ENCODE assay signal across 13 mouse cellular contexts in genomic region chr5:72802851-72803250, GRCm38 (mm10). TPM values are rescaled to one million over a fixed set of nuclear protein-coding genes. Genes with fewer than 3 reads are reported as not detected.
DNase-seq lines count a peak whose midpoint lies in the region; ATAC-seq and TF ChIP-seq lines count a peak whose summit lies in the region.
"Had no signal": no experiment of that assay in that cellular context is flagged by ENCODE, and none has a peak within 500 bp of the region (broad histone marks: within the 10 kb centered on the region; RNA-seq: fewer than 3 reads in every experiment).

No protein-coding gene starts in this region.

- no peak overlapping the region for H3K4me3 ChIP-seq in heart, postnatal 0 days (ENCODE audit: low read depth, low read length)
- no peak overlapping the region for H3K4me3 ChIP-seq in hindbrain, embryonic 14.5 days (replicated peaks; ENCODE audit: low read length)
- H3K4me3 ChIP-seq: limb, embryonic 15.5 days; midbrain, embryonic 10.5 days; stomach, embryonic 15.5 days had no signal

- ATAC-seq in frontal cortex, adult (ENCODE audit: low TSS enrichment): peak; percentile 49; the same call in 1 of the 2 replicates
- ATAC-seq in heart, postnatal 0 days (ENCODE audit: insufficient read depth, low read depth): peak; percentile 78
- no peak for ATAC-seq in hindbrain, embryonic 14.5 days (ENCODE audit: low FRiP score)

- H3K36me3 ChIP-seq in heart, postnatal 0 days (replicated peaks; ENCODE audit: control insufficient read depth, insufficient read depth, low read length): no peaks in the 10 kb centered on the region
- H3K36me3 ChIP-seq in hindbrain, embryonic 14.5 days (replicated peaks; ENCODE audit: control insufficient read depth, insufficient read depth): no peaks in the 10 kb centered on the region
- H3K36me3 ChIP-seq: limb, embryonic 15.5 days; midbrain, embryonic 10.5 days; stomach, embryonic 15.5 days had no signal

- H3K9me3 ChIP-seq in heart, postnatal 0 days (replicated peaks; ENCODE audit: control insufficient read depth, low read length): no peaks in the 10 kb centered on the region
- H3K9me3 ChIP-seq in hindbrain, embryonic 14.5 days (ENCODE audit: control insufficient read depth, low read length): no peaks in the 10 kb centered on the region
- H3K9me3 ChIP-seq: limb, embryonic 15.5 days; midbrain, embryonic 10.5 days; stomach, embryonic 15.5 days had no signal

- H3K27ac ChIP-seq in heart, postnatal 0 days (ENCODE audit: low read depth): peak overlapping the region; percentile 49; the same call in 1 of the 2 replicates
- no peak overlapping the region for H3K27ac ChIP-seq in hindbrain, embryonic 14.5 days
- H3K27ac ChIP-seq: limb, embryonic 15.5 days; midbrain, embryonic 10.5 days; stomach, embryonic 15.5 days had no signal

- TF ChIP-seq EP300 in heart, postnatal 0 days (IDR thresholded peaks at IDR 0.05; ENCODE audit: low read depth): no peak

- TF ChIP-seq CTCF in heart, postnatal 0 days (IDR thresholded peaks at IDR 0.05; ENCODE audit: low read depth): no peak

- H3K27me3 ChIP-seq in heart, postnatal 0 days (ENCODE audit: control insufficient read depth, insufficient read depth, low read length): no peaks in the 10 kb centered on the region
- no peaks in the 10 kb centered on the region for H3K27me3 ChIP-seq in hindbrain, embryonic 14.5 days (ENCODE audit: control insufficient read depth, insufficient read depth, low read length)
- H3K27me3 ChIP-seq: limb, embryonic 15.5 days; stomach, embryonic 15.5 days had no signal

- 29% methylated on average over 5 of the region's 5 CpGs for WGBS in heart, postnatal 0 days
- 77% methylated on average over 5 of the region's 5 CpGs for WGBS in hindbrain, embryonic 14.5 days

- H3K9ac ChIP-seq in heart, postnatal 0 days (replicated peaks; ENCODE audit: low read depth, low read length): no peak overlapping the region
- no peak overlapping the region for H3K9ac ChIP-seq in hindbrain, embryonic 14.5 days
- H3K9ac ChIP-seq: limb, embryonic 15.5 days; stomach, embryonic 15.5 days had no signal

- DNase-seq in frontal cortex, postnatal 36 days (ENCODE audit: low spot score in 2 of 2): no peak
- DNase-seq in 3T3-L1 (ENCODE audit: low read depth, low spot score) (peak; percentile 94), adipocyte (ENCODE audit: low spot score) (peak; percentile 15)
- peak; percentile 60 for DNase-seq in heart, postnatal 0 days (ENCODE audit: low spot score)
- DNase-seq in cerebellum, postnatal 10 days: no peak
- DNase-seq in urinary bladder, postnatal 4 days (ENCODE audit: low spot score in 2 of 2): no peak
- no peak for DNase-seq in hindbrain, embryonic 14.5 days (ENCODE audit: low spot score)
- DNase-seq: gastrocnemius, postnatal 25 days; kidney, postnatal 4 days had no signal

- H3K4me2 ChIP-seq in heart, postnatal 0 days (ENCODE audit: low read depth, low read length): no peak overlapping the region
- H3K4me2 ChIP-seq in hindbrain, embryonic 14.5 days (replicated peaks): no peak overlapping the region
- H3K4me2 ChIP-seq: limb, embryonic 15.5 days; stomach, embryonic 15.5 days had no signal

- peaks cover 15% of the 10 kb centered on the region for H3K4me1 ChIP-seq in heart, postnatal 0 days (ENCODE audit: control insufficient read depth, insufficient read depth)
- H3K4me1 ChIP-seq in hindbrain, embryonic 14.5 days (replicated peaks; ENCODE audit: control insufficient read depth, insufficient read depth, low read length): 0 out of 2 replicates have a peak, but pooled peaks cover under 1% of the 10 kb centered on the region
- H3K4me1 ChIP-seq: stomach, embryonic 15.5 days had no signal

RNA-seq across cellular contexts. Expression of gene Txk, which starts 50.3 kb away (rescaled TPM):
- 0.19 TPM in 1 of 2 replicates, not detected in the other for total RNA-seq in heart, postnatal 0 days (2014; rRNA removed; ENCODE audit: low replicate concordance)
- 0.10 TPM in 1 of 2 replicates, not detected in the other for polyA plus RNA-seq in heart, postnatal 0 days (2015; fragmentation: Nextera tagmentation; extraction: Ambion mirVana)
- polyA plus RNA-seq in hindbrain, embryonic 14.5 days (2014; fragmentation: Nextera tagmentation; extraction: Ambion mirVana): 0.14 and 0.23 TPM in 2 replicates
- polyA plus RNA-seq: midbrain, embryonic 10.5 days had no signal

Comparison
In these comparisons a context has a peak if more than half of its experiments do, and no peak if none do; other contexts are left out.
1. DNase-seq: peak in 3T3-L1 (single experiment), adipocyte (single experiment) and heart, postnatal 0 days (single experiment); none in frontal cortex, postnatal 36 days (0 of 2), cerebellum, postnatal 10 days (0 of 2), urinary bladder, postnatal 4 days (0 of 2) and hindbrain, embryonic 14.5 days (single experiment).